Mouse (Mus musculus): ENCODE data around the gene Dnajc8.

The Dnajc8 gene

DNA sequence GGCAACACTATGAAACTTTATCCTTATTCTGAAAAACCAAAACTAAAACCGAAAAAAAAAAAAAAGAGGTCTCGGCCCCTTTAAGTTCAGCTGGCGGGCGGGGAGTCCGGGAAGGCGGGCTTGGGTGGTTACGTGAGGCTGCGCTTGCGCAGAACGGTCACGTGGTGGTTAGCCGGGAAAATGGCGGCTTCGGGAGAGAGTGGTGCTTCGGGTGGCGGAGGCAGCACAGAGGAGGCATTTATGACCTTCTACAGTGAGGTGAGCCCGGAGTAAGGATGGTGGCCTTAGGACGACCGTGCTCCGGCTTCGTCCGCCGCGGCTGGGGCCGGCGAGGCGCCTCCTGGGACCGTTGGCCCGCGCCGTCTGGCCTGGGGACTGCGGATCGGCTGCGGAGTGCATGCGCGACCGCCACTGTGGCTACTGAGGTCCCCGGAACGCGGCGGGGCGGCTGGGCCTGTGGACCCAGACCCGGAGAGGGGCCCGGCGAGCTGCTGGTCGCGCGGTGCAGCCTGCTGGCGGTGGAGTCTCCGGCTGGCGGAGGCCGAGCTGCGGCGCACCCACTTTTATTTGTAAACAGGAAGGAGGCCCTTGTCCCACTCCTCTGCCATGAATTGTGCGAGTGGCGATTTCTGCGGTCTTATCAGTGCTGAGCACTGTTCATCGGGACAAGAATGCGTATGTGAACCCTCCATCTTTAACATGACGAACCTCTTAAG, at the start of gene Dnajc8:
Gene Dnajc8, plus strand, starts transcription at position 145 of the 716 bp plus-strand sequence.
- DNase-seq = peak; percentile 93

DNA sequence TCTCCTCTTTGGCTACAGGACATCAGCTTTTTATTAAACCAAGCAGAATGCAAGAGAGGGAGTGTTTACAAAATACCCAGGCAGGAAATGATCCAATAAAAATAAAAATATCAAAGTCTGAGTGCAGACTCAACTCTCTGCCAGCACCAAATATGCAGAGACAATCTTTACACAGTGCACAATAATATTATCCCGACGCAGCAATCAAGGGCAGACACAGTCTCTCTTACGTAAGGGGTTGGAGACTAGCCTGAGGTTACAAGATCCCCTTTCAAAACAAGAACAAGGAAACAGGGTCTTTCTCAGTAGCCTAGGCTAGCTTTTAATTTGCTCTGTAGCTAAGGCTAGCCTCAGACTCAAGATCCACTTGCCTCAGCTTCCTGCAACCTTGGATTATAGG, 46.8 kb upstream of the Dnajc8 start:
- DNase-seq = no peak

DNA sequence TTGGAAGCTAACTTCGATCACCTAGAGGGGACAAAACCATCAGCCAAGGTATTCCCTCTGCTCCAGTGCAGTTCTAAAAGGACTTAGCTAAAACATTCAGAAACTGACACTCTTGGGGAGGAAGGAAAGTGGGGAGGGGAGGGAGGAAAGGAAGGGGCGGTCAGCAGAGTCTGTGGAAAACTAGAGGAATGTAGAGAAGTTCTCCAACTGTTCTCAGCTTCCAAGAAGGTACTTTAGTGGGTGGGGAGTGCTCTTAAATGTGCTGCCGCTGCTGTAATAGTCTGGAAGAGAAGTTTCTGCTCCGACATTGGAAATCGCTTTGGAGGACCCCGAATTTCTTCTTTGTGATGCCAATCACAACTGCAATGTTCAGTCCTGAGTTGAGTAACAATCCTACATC, 46.4 kb upstream of the Dnajc8 start:
- no peak for DNase-seq

DNA sequence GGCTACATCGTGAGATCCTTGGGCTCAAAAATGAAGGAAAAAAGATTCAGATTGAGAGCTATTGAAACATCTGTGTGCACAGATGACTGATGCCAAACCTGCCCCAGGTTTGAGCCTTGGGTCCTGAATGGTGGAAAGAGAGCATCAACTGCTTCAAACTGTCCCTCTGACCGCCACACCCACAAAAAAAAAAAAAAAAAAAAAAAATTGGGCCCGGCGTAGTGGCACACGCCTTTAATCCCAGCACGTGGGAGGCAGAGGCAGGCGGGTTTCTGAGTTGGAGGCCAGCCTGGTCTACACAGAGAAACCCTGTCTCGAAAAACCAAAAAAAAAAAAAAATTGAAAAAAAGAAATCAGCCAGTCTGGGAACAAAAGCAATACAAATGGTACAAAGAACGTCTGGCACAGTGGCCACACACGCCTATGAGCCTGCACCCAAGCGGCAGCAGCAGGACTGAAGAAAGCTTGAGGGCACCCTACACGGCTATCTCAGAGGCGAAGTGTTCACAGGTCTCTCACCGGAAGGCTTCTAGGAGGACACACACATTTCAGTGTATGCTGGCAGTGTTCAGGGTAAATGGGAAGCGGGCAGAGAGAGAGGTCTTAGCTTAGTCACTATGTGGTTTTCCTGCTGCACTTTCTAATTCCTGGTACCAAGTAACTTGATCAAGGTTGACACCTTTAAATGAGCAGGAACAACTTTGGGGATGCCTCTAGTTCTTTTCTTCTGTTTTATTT, 44.9 kb upstream of the Dnajc8 start:
- DNase-seq = no peak

DNA sequence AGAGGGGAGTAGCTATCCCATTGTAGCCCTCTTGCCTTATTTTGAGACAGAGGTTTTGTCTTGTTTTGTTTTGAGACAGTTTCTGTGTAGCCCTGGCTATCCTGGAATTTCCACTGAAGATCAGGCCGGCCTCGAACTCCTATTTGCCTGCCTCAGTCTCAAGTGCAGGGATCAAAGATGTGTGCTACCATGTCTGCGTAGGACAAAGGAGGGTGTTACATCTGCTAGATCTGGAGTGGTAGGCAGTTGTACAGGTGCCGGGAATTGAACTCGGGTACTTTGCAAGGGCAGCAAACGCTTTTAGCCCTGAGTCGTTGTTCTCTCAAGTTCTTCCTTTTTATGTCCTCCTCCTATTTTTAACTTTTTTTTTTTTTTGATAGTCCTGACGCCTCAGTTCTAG, 44.3 kb upstream of the Dnajc8 start:
- DNase-seq = no peak

DNA sequence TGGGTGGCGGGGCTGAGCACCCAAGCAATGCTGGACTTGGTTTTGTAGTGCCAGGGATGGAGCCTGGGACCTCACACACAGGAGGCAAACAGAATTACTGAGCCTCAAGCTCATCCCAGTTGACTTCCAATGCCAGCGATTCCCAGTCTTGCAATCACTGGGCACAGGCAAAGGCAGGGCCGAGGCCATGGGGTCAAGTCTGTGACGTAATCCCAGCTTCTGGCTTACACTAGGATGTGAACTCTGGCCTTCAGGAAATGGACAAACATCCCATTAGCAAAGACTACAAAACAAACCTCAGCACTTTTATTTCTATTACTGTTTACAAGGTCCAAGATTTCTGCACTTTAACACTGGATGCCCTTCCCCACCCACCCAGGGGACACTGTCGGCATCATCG, 43.6 kb upstream of the Dnajc8 start:
- DNase-seq = no peak

DNA sequence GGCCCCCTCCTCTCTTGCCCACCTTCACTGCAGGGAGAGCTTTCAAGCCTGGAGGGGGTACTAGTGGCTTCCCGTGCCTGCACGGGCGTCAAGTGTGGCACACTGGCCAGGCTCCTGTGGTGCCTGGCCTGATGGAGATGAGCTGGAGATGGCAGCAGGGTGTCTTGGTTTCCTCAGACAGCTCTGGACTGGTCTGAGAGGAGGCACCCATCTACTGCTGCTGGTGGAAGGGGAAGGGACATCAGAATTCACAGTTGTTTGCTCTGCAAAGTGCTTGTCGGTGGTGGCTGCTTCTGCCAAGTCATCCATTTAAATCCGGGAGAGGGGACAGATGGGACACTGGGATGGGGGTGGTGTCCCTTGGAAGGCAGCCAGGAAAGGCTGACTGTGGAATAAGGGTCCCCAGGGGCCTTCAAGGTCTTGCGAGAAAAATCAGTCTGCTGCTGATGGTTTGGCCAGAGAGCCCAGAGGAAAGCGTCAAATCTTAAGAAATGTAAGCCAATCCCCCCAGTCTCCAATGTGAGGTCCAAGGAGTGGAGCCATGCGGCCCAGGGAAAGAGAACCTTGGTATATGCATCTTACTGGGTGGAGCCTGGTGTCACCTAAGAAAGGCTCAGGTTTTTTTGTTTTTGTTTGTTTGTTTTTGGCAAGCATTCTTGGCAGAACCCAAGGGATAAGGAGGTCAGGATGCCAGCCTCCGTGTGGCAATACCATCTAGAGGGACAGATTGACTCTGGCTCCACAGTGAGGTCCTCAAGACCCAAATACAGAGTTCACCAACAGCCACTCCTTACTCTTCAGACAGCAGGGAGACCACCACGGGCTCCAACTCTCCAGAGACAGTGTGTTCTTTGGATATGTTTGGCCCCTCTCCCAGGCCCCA, 42.9 kb upstream of the Dnajc8 start:
- peak; percentile 54 for DNase-seq

DNA sequence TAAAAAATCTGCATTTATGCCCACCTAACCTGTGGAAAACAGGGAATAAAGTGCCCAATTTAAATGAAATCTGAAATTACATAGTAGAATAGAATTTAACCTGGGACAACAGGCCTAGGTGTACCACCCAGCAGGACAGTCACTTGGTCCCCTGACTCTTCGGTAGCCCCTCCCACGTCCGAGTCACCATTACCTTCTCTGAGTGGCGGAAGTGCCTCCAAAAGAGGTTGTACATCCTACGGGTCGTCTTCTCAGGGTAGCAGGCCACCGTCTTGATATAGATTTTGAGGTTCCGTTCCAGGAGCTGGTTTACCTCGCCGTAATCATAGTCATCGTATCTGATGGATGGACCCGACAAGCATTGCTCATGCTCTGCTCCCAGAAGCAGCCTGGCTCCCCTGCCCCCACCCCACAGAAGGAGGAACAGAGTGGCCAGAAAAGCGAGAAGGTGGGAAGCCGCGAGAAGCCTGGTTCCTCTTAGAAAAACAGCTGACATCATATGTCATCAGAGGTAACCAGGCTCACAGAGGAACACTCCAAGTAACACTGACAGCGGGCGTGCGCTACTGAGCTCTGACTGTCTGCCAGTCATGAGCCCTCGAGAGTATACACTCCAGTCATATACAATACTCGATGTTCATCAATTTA, 41.0 kb upstream of the Dnajc8 start:
- no peak for DNase-seq

DNA sequence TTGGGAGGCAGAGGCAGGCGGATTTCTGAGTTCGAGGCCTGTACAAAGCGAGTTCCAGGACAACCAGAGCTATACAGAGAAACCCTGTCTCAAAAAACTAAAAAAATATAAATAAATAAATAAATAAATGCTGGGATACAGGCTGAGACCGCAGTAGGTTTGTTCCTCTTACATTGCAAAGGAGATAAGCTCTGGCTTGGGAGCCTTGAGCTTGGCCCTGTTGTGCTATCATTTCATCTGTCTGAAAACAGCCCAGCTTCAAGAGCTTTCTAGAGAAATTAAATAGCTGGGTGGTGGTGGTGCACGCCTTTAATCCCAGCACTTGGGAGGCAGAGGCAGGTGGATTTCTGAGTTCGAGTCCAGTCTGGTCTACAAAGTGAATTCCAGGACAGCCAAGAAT, 33.7 kb upstream of the Dnajc8 start:
- no peak for DNase-seq

DNA sequence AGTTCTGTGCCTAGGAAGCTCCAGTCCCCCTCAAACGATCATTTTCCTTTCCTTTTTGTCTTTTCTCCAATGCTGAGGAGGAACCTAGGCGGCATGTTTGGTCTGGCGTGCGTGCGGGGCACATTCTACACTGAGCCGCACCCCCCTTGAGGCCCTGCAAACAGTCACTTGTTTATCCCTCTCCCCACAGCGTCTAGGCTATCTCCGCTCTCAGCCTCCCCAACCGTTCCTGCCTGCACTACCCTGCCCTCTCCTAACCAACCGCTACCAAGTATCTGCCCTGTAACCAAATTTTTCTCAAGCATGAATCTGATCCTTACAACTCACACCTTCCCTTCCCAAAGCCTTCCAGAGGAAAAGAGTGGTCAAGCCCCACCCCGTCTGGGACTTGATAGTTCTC, 32.0 kb upstream of the Dnajc8 start:
- no peak for DNase-seq

DNA sequence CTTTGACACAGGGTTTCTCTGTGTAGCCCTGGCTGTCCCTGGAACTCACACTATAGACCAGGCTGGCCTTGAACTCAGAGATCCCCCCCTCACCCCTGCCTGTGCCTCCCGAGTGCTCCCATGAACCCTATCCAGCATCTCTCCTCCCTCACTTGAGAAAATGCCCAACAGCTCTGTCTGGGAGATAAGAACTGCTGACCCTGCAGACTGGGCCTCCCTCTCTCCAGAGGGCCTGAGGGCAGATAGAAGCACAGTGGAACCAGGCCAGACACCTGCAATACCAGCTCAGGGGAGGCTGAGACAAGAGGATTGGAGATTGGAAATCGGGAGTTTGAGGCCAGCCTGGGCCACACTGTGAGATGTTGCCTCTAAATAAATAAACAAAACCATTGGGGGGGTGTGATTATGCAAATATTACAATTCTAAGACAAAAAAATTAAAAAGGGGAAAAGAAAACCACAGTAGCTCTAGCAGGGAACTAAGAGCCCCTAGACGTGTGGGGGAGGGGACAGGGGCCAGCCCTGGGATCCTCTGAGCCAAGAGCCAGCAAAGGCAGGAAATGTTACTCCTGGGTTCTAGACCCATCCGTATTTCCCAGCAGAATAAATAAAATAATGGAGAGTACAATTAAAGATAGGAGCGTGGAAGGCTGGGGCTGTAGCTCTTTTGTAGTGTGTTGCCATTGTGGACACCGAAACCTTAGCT, 30.2 kb upstream of the Dnajc8 start:
- DNase-seq = no peak

DNA sequence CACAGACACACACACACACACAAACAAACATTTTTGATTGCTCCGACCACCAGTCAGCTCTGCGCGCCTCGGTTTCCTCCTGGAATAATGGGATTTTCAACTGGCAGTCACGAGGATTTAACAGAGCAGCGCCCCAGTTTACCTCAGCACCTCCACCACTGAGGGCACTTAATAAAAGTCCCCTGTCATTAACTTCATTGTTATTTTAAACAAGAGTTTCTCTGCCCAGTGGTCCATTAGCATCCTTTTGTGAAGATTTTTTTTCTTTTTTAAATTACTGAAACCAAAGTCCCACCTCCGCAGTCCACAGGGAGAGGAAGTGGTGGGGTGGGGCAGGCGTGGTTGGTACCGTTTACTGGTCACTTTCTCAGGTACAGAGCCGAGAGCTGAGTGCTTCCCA, 29.6 kb upstream of the Dnajc8 start:
- DNase-seq = no peak

DNA sequence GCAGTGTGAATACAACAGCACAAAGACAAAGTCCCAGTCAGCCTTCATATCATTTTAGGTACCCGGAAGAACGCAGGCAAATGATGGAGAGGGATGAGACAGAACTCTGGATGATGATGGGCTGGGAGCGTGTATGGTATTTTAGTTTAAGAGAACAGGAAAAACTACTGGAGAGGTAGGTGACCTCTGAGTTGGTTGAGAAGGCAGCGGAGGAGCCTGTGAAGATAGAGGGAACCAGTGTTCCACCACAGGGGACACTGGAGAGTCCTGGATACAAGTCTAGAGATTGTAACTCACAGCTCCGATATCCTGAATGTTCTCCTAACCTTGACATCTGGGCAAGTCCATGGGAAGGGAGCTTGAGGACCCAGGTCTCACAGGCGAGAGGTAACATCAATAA, 29.1 kb upstream of the Dnajc8 start:
- DNase-seq = no peak

DNA sequence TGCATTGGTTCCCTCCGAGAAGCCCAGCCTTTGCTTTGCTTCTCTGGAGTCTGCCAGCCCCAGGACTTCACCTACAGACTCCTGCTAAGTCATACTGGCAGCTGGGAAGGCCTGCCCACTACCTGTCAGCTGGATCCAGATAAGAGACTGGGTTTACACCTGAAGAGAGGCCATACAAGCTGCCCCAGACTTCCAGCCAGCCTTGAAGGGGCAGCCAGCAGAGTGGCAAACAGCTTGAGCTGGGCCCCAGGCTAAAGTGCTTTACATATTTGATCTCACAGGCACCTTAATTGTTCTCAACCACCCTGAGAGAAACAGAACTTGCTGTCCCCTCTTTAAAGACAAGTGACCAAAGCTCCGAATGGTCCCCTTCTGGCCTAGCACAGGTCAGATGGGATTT, 28.1 kb upstream of the Dnajc8 start:
- DNase-seq = no peak

DNA sequence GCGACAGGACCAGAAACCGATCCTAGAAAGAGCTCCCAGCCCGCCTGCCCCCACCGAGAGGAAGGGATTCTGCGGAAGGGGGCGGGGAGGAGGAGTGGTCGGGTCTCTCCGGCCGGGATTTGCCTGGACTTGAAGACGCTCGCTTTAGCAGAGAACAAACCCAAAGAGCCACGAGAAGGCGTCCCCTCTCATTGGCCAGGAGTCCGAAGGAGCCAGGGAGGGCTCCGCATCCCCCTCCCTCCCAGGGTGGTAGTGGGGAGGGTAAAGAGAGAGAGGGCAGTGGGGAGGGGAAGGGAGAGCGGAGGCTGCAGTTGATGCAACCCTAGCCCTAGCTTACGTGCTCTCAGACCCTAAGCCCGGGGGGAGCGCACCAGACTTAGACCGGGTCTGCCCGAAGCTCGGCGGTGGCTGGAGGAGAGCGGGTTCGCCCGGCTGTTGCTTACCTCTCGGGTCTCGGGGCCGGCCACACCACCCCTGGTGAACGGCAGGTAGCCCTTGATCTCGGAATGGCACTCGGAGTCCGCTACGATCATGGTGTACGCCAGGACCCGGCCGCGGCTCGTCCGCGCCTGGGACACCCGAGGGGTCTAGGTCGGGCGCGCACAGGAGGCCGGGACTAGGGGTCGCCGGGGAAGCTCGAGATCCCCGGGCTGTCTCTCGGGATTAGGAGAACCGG, 25.6 kb upstream of the Dnajc8 start:
- DNase-seq = peak; percentile 71

DNA sequence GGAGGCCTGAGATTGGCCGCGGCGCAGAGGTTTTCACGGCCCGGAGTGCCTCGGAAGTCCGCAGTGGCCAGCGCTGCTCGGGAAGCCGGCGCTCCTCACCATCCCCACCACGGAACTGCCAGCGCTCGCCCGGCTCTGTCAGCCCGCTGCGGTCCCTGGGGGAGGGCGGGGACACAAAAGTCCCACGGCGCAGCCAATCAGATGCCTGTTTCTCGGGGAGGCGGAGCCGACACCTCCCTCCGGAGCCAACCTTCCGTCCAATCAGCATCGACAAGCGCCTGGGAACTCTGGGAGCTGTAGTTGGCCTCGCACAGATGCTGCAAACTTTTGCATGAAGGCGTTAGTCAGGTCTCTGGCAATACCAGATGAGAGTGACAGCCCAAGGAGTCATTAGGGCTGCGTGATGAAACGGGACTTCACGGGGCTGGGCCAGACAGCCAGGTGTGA, 25.0 kb upstream of the Dnajc8 start, which contains the start of gene Sesn2:
Gene Sesn2, minus strand, starts transcription at position 150 of the 447 bp plus-strand sequence.
- DNase-seq = peak; percentile 97

DNA sequence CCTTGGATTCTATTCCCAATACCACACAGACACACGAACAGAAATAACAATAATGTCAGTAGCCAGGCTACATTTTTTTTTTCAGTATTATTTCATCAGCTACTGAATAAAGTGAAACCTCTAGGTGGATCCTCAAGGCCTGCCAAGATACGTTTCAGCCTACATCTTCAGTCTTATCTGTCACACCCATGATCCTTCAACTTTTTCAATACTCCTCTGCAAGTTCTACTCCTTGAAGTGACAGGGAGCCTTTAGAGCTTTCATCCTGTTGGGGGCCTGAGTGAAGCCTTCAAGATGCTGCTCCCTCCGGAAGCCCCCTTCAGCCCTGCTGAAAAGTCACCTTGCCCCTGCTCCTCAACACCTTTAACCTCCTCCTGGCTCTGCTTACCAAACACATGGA, 23.3 kb upstream of the Dnajc8 start:
- no peak for DNase-seq

DNA sequence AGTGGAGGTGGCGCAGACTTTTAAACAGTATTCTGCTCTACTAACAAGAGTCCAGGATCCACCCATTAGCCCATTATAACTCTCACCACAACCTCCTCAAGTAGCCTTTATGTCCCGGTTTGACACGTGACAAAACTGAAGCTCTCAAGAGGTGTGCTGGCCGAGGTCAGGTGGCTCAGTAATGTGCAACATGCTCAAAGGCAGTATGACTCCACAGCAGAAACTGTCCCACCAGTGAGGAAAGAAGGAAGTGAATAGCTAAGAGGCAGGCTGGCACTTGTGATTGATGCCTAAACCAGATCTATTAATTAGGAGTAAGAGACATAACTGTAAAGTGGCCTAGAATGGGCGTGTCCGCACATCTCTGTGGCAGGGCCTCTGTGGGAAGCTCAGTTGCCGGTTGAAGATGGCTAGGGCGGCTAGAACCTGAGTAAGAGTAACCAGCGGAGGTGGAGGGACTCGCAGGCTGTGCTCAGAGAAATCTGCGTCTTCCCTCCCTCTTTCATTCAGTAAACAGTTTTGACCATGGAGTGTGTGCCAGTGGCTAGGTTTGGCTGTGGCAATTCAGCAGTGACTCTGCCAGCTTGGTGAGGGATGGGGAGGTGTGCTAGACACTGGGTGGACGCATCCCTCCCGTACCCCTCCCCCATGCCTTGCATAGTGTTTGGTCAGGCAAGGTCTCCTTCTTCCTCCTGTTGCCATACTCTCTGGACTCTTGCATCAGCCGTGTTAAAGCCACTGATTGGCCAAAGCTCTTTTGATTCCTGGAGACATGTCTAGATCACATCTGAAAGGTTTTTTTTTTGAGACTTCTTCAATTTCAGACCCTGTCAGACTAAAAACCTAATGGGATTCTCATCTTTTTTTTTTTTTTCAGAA, 21.7 kb upstream of the Dnajc8 start:
- DNase-seq = peak; percentile 46

DNA sequence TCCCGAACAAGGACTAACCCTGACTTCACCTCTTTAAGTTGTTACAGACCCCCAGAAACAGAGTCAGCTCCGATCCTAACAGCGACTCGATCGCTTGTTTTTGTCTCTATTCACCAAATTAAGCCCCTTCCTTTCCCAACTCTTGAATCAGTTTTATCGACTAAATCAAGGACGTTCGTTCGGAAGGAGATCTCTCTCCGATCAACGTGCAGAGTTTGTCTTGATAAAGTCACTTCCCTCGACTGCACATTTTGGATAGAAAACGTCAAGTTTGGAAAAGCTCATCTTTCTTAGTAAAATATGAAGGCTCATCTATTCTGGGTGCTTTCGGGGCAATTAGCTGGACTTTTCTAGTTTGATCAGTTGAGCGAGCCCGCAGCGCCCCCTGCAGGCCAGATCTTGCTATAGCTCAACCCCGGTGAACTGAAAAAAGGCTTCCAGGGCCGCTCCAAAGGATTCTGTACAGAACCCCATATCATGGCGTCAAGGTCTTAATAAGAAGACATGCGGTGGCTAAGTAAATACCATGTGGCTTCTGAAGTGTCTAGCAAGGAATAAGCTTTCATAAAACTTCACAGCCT, 20.7 kb upstream of the Dnajc8 start:
- DNase-seq = peak; percentile 74
